Mouse (Mus musculus): ENCODE measurements at regions not wholly inside any gene's neighbourhood (a gene's known extent, or its start where the extent isn't known, plus 50 kb on each side); places are given as distances from the start of the nearest gene placed in this dataset.

DNA sequence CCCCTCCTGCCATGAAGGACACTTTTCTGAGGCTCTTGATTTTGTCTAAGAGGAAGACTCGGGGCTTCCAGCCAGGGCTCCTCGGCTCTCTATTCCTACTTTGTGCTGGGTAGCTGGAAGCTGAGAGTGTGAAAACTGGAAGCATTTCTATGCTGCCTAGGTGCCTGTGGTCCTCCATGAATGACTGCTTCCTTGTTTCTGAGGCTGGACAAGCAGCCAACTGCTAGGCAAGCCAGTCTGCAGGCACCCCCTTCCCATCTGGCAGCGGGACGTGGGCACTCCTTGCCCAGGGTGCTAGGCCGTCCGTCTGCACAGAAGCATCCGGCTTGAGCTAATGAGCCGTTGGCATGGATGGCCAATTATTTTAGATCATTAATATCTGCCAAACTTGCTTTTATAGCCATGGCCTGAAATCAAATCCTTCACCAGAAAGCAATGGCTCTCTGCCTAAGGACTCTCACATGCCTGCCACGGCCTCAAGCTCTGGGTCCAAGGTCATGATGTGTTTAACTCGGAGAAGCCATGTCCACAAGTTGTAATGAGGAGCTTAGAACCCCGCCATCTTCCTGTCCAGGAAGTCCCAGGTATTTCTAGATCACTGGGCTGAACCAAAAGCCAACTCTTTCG lies 534.5 kb upstream of the Adam5 start:
- no peak for TF ChIP-seq CTCF (IDR thresholded peaks at IDR 0.05)
- TF ChIP-seq EP300 (IDR thresholded peaks at IDR 0.05; ENCODE audit: insufficient read depth, low read depth, low read length), result no peak

Measured in heart, adult 2 months (tissue).